Mouse (Mus musculus) limb, embryonic 10.5 days (tissue): Measurements from ENCODE around the gene Men1. TPM values are rescaled to one million over a fixed set of nuclear protein-coding genes. Genes with fewer than 3 reads are reported as not detected.
"Not testable (repeated sequence)": the region's sequence is repeated elsewhere in the genome, so short reads cannot be mapped to it uniquely, and the experiment has no call there.

Experiments used
- DNase-seq: peaks from one replicate; pipeline ENCODE4 v3.0.0-alpha.2; 2017; ENCODE audit warnings: low spot score
- H3K27ac ChIP-seq: fragments of 300-500 bp; sonication (generic); 2 replicates; pipeline ENCODE4 v1.5.1; 2016; ENCODE audit warnings: mild to moderate bottlenecking
- H3K27me3 ChIP-seq: fragments of 300-500 bp; sonication (generic); 2 replicates; pipeline ENCODE4 v1.6.1; 2016; ENCODE audit warnings: low read depth, mild to moderate bottlenecking; ENCODE audit not compliant: poor library complexity, severe bottlenecking
- H3K36me3 ChIP-seq: fragments of 300-500 bp; sonication (generic); 2 replicates; pipeline ENCODE4 v1.6.1; 2016; ENCODE audit warnings: mild to moderate bottlenecking, moderate library complexity
- H3K4me1 ChIP-seq: fragments of 300-500 bp; sonication (generic); 2 replicates; pipeline ENCODE4 v1.6.1; 2016
- H3K4me3 ChIP-seq: fragments of 300-500 bp; sonication (generic); 2 replicates; pipeline ENCODE4 v1.5.1; 2016; ENCODE audit warnings: mild to moderate bottlenecking, moderate library complexity
- H3K9me3 ChIP-seq: fragments of 300-500 bp; sonication (generic); replicated peaks from 2 replicates; pipeline ENCODE4 v1.6.1; 2016; ENCODE audit warnings: mild to moderate bottlenecking
- WGBS: fragments of 180-500 bp; shearing (Covaris S2); methylation state at CpG from one replicate; pipeline ENCODE4 v1.1.7; 2016; 5-methylcytosine and 5-hydroxymethylcytosine counted together
- polyA plus RNA-seq: library from polyadenylated mRNA; unstranded; fragments of >200 nt; fragmentation: Nextera tagmentation; extraction: Ambion mirVana; gene quantifications from 2 replicates; pipeline ENCODE4 v1.2.1, GENCODE M21; 2016

Men1 gene
- polyA plus RNA-seq, 1 experiment from 2014 or later = 120 TPM

DNA sequence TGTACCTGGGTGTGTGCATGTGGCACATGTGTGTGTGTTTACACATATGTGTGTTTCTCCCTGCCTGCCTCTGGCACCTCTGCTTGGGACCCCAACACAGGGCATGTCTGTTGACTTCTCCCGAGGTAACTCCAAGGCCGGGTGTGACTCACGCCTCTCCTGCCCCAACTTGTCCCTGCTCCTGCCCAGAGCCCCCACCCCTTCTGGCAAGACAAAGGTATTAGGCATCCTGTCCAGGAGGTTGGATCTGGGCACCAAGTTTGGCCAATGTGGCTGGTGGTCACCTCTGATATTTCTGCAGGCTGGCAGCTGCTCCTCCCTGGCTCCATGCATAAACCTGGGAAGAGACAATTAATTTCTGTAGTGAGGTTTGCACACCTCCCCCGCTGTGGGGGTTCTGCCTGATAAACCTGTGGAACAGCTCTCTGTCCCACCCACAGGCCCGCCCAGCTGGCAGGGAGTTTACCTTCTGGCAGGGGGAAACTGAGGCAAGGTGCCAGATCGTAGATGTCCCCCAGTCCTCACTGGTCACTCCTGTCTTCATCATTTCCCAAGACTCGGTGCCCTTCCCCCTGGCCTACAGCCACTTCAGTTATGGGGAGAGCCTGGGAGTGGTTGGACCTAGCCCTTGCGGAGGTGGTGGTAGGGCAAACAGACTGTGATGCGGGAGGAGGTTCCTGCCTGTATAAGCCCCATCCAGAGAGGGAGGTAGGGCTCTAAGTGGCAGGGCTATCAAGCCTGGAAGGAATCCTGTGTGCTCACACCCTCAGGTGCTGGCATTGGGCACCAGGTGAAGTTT, 26.8 kb upstream of the Men1 start:
- no peaks in the 10 kb centered on the region for H3K9me3 ChIP-seq
- WGBS = 84% methylated on average over 9 of the region's 9 CpGs
- peaks cover 17% of the 10 kb centered on the region; the same call in 1 of the 2 replicates for H3K36me3 ChIP-seq
- H3K4me1 ChIP-seq = peaks cover 26% of the 10 kb centered on the region
- H3K27ac ChIP-seq = peak overlapping the region; percentile 32; the same call in 1 of the 2 replicates
- DNase-seq = no peak
- peak overlapping the region; percentile 80 for H3K4me3 ChIP-seq
- H3K27me3 ChIP-seq = no peaks in the 10 kb centered on the region; the same call in 1 of the 2 replicates

GRCm38 (mm10) chr19:6310181-6310580, 24.6 kb upstream of the Men1 start:
- DNase-seq = no peak
- Histone ChIP-seq H3K4me3 (no peak overlapping the region), H3K36me3 (peaks cover 38% of the 10 kb centered on the region), H3K9me3 (no peaks in the 10 kb centered on the region), H3K4me1 (peaks cover 26% of the 10 kb centered on the region), H3K27ac (no peak overlapping the region), H3K27me3 (no peaks in the 10 kb centered on the region; the same call in 1 of the 2 replicates)
- 89% methylated on average over 5 of the region's 5 CpGs for WGBS

- 93% methylated on average over 3 of the region's 3 CpGs for WGBS
- Histone ChIP-seq H3K36me3 (peaks cover 54% of the 10 kb centered on the region), H3K4me1 (peaks cover 20% of the 10 kb centered on the region)
- not testable (repeated sequence) for H3K27me3 ChIP-seq, DNase-seq, H3K4me3 ChIP-seq, H3K9me3 ChIP-seq, H3K27ac ChIP-seq
These were observed 23.0 kb upstream of the Men1 start for GRCm38 (mm10) chr19:6311783-6312182.

GRCm38 (mm10) chr19:6313796-6314195, 21.0 kb upstream of the Men1 start:
- H3K9me3 ChIP-seq = no peaks in the 10 kb centered on the region
- DNase-seq = no peak
- H3K4me1 ChIP-seq = 0 out of 2 replicates have a peak, but pooled peaks cover 1% of the 10 kb centered on the region
- 91% methylated on average over 8 of the region's 8 CpGs for WGBS
- no peak overlapping the region for H3K27ac ChIP-seq
- peaks cover 68% of the 10 kb centered on the region for H3K36me3 ChIP-seq
- no peak overlapping the region for H3K4me3 ChIP-seq
- no peaks in the 10 kb centered on the region for H3K27me3 ChIP-seq

- 83% methylated on average over 8 of the region's 8 CpGs for WGBS
- Histone ChIP-seq H3K4me3 (no peak overlapping the region), H3K27me3 (no peaks in the 10 kb centered on the region), H3K36me3 (peaks cover 68% of the 10 kb centered on the region), H3K9me3 (no peaks in the 10 kb centered on the region), H3K4me1 (no peaks in the 10 kb centered on the region), H3K27ac (no peak overlapping the region)
- no peak for DNase-seq
These were observed 20.3 kb upstream of the Men1 start for GRCm38 (mm10) chr19:6314513-6314912.

DNA sequence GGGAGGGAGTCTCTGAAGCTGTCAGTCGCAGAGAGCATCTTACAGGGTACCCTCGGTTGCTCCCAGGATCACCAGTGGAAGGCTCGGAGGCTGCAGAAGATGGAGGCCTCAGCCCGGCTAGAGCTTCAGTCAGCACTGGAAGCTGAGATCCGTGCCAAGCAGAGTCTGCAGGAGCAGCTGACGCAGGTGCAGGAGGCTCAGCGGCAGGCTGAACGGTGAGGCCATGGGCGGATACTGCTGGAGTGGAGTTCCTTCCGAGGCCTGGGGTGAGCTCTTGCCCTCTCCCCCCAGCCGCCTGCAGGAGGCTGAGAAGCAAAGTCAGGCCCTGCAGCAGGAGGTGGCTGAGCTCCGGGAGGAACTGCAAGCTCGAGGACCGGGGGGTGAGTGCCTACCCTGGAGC, 19.2 kb upstream of the Men1 start:
- WGBS = 83% methylated on average over 14 of the region's 14 CpGs
- H3K4me1 ChIP-seq = no peaks in the 10 kb centered on the region
- H3K4me3 ChIP-seq = no peak overlapping the region
- no peaks in the 10 kb centered on the region for H3K9me3 ChIP-seq
- no peak for DNase-seq
- peaks cover 71% of the 10 kb centered on the region for H3K36me3 ChIP-seq
- 0 out of 2 replicates have a peak overlapping the region, but pooled peaks have one; percentile 2 for H3K27ac ChIP-seq
- H3K27me3 ChIP-seq = no peaks in the 10 kb centered on the region

DNA sequence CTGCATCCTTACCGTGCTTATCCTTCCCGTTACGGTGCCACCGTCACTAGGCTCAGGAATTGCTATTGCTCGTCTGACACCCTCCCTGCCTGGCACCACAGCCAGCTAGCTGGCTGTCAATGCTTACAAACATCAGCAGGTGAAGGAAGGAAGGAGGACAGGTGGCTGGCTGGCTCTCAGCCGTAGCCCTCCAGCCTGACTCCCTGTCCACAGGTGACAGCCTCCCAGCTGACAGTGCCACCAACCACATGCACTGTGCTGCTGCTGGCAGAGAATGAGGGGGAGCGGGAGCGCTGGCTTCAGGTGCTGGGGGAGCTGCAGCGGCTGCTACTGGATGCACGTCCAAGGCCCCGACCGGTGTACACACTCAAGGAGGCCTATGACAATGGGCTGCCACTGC, 16.6 kb upstream of the Men1 start:
- WGBS = 90% methylated on average over 12 of the region's 12 CpGs
- H3K4me3 ChIP-seq = no peak overlapping the region
- peaks cover 73% of the 10 kb centered on the region for H3K36me3 ChIP-seq

DNA sequence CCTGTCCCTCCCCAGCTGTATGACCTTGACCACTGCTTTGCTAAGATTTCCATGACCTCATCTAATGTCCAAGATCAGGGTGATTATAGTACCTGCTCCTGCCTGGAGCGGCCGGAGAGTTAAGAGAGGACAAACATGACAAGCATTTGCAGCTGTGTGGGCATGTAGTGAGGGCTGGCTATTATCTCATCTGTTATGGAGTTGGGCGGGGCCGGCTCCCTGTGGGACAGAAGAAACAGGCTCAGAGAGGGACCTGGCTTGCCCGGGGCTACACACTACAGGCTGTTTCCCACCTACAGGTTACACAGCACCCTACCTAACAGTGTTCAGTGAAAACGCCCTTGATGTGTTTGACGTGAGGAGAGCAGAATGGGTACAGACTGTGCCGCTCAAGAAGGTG, 13.4 kb upstream of the Men1 start:
- no peaks in the 10 kb centered on the region for H3K27me3 ChIP-seq
- 85% methylated on average over 8 of the region's 8 CpGs for WGBS
- no peak for DNase-seq
- no peaks in the 10 kb centered on the region for H3K9me3 ChIP-seq
- no peak overlapping the region for H3K4me3 ChIP-seq
- no peak overlapping the region for H3K27ac ChIP-seq
- no peaks in the 10 kb centered on the region for H3K4me1 ChIP-seq
- H3K36me3 ChIP-seq = peaks cover 42% of the 10 kb centered on the region

More for the DNA sequence above, 16.6 kb upstream of the Men1 start:
- Histone ChIP-seq H3K27ac (no peak overlapping the region), H3K9me3 (no peaks in the 10 kb centered on the region), H3K4me1 (no peaks in the 10 kb centered on the region), H3K27me3 (no peaks in the 10 kb centered on the region)
- no peak for DNase-seq

- no peaks in the 10 kb centered on the region for H3K27me3 ChIP-seq
- 82% methylated on average over 33 of the region's 33 CpGs for WGBS
- no peak overlapping the region for H3K27ac ChIP-seq
- no peaks in the 10 kb centered on the region for H3K9me3 ChIP-seq
- no peak for DNase-seq
- H3K4me1 ChIP-seq = no peaks in the 10 kb centered on the region
- peaks cover 36% of the 10 kb centered on the region for H3K36me3 ChIP-seq
- no peak overlapping the region for H3K4me3 ChIP-seq
These were observed 12.8 kb upstream of the Men1 start for GRCm38 (mm10) chr19:6321786-6322621.

DNA sequence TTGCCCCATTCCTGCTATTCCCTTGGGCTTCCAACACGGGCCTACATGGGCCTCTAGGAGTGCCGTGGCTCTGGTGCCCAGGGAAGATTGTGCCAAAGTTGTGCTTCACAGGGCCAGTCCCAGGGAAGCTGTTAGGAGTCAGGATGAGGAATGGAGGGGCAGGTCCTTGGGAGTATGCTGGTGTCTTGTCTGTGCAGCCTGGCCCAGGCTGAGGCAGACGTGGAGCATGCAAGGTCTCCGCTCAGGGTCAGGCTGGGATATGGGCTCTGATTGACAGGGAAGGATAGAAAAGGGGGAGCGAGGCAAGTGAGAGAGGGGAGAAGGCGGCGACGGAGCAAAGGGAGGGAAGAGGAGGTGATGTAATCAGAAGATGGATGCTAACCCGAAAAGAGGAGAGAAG, 10.0 kb upstream of the Men1 start:
- Histone ChIP-seq H3K27ac (no peak overlapping the region), H3K4me3 (no peak overlapping the region), H3K36me3 (peaks cover 23% of the 10 kb centered on the region), H3K9me3 (no peaks in the 10 kb centered on the region), H3K27me3 (no peaks in the 10 kb centered on the region), H3K4me1 (no peaks in the 10 kb centered on the region)
- DNase-seq = no peak
- 86% methylated on average over 9 of the region's 9 CpGs for WGBS

GRCm38 (mm10) chr19:6331178-6331577, 3.6 kb upstream of the Men1 start:
- Histone ChIP-seq H3K4me3 (no peak overlapping the region), H3K36me3 (no peaks in the 10 kb centered on the region; the same call in 1 of the 2 replicates), H3K27me3 (no peaks in the 10 kb centered on the region), H3K4me1 (peaks cover 21% of the 10 kb centered on the region), H3K9me3 (no peaks in the 10 kb centered on the region), H3K27ac (no peak overlapping the region)
- 77% methylated on average over 5 of the region's 5 CpGs for WGBS
- no peak for DNase-seq

DNA sequence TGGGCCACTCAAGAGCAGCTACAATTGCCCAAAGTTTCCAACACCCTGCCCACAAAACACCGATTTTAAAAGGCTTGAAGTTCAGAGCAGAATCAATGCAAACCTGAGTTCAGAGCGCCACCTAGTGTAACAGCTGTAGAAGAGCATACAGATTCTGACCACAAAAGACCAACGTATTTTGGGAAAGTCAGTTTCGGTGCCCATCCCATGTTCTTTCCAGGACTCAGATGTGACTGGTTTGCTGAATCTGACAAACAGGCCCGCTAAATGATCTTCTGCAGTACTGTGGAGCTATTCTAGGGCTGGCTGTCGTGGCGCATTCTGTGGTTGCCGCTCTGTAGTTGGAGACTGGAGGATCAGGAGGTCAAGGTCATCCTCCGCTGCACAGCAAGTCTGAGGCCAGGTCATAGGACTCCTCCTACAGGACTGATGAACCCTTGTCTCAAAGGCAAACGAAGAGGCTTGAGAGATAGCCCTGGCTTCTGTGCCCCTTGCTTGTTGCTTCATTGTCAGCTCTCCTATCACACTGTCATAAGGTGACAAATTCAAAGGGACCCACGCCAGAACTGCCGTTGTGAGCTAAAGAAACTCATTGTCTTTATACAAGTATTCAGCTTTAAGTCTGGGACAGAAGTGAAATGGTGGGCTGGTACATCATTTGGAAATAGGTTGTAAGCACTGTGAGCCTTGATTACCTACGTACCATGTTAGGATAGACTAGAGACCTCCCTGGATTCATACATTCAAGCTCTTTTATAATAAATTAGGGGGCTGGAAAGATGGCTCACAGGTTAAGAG, 2.9 kb upstream of the Men1 start:
- peaks cover 28% of the 10 kb centered on the region for H3K4me1 ChIP-seq
- DNase-seq = peak; percentile 71
- no peaks in the 10 kb centered on the region for H3K27me3 ChIP-seq
- peak overlapping the region; percentile 72; the same call in 1 of the 2 replicates for H3K27ac ChIP-seq
- WGBS = 27% methylated on average over 13 of the region's 13 CpGs
- no peaks in the 10 kb centered on the region for H3K9me3 ChIP-seq
- H3K36me3 ChIP-seq = peaks cover 5% of the 10 kb centered on the region
- H3K4me3 ChIP-seq = peak overlapping the region; percentile 19
